Mouse (Mus musculus) left cerebral cortex, postnatal 14 days (tissue): Measurements from ENCODE around the gene Prkch. TPM values are rescaled to one million over a fixed set of nuclear protein-coding genes. Genes with fewer than 3 reads are reported as not detected.
"Not testable (repeated sequence)": the region's sequence is repeated elsewhere in the genome, so short reads cannot be mapped to it uniquely, and the experiment has no call there.

Source experiments
- DNase-seq, 2 experiments: peaks; one replicate each; pipeline ENCODE4 v3.0.0; 2021 to 2022; ENCODE audit warnings: low spot score in 2 of 2, mixed read lengths in 1 of 2
- intact Hi-C: fragments of 180-260 bp; cut with DNase I; formaldehyde crosslinking; loops from one replicate; pipeline ENCODE4 v1.15.1; 2025
- long read RNA-seq, 2 experiments: library from polyadenylated mRNA; stranded (forward); transcript quantifications; one replicate each; pipeline ENCODE4 v2.0.0; 2021
- total RNA-seq, 2 experiments: library from RNA; stranded (reverse); gene quantifications; 2 replicates each; pipeline ENCODE4 v1.2.3; 2021

Gene Prkch
- total RNA-seq, result 1 to 10 TPM; 4.2 to 4.5 TPM
- long read RNA-seq, experiment 1, transcript Prkch-201 (14 exons, 3,545 nt), result major isoform, 12 of 13 reads
- long read RNA-seq, experiment 1, partial matches to known transcripts, result 0 of 13 reads
- long read RNA-seq, experiment 1, other reads (novel, unspliced or antisense), result 1 of 13 reads
- long read RNA-seq, experiment 2, partial matches to known transcripts, result 0 of 1 reads
- long read RNA-seq, experiment 2, other reads (novel, unspliced or antisense), result 1 of 1 reads

DNA sequence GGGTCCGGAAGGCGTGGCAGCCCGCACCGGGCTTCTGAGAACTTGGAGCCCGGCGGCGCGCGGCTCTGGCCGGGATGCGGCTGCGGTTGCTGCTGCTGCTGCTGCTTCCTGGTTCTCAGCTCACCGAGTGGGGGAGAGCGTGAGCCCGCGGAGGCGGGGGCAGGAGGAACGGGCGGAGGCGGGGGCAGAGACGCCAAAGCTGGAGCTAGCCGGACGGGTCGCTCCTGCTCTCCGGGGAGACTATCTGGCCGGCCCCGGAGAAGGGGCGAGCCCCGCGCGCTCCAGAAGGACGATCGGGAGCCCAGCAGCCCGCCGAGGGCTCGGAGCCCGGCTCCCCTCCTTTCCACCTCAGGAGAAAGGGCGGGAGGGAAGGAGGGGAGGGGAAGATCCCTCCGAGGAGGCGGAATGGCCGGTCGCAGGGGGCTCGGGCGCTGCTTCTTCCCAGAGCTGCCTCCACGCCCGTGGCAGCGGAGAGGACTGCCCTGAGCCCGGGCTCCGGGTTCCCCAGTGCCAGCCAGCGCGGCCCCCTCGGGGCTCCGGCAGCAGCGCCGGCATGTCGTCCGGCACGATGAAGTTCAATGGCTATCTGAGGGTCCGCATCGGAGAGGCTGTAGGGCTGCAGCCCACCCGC lies at the start of gene Prkch:
Gene Prkch, plus strand, starts transcription at position 187 of the 631 bp plus-strand sequence.
- intact Hi-C loops, result loop anchor here (5.0 kb wide), 1 partner anchor 108 kb away; no protein-coding TSS in a partner anchor

DNA sequence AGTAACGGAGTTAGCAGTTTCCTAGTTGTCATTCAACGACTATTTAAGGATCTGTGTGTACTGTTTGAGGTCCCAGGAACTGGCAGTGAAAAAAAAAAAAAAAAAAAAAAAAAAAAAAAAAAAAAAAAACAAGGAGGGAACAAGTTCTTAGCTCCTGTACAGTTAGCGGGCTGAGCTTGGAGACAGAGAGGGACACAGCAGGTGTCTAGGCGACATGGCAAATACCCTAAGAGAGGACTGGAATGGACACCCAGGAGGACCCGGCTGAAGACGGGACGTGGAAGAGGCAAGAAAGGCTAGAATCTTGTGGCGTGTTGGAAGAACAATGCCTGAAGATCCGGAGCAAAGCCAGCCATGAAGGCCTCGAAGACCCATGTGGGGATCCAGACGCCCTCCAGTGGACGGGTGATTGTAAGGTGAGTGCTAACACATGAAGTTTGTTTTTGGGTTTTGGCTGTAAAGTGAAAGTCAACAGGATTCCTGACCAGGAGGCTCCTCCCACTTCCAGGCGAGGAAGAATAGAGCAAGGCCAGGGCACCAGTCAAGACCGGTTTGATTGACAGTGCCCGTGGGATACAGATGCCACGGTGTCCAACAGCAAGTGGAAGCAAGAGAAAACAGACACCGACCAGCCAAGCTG lies 47.0 kb upstream of the Prkch start:
- intact Hi-C loops, result no loop called here
- DNase-seq, result no peak

More for the DNA sequence above, at the start of gene Prkch:
- DNase-seq, result peak; percentile 27 to 64

DNA sequence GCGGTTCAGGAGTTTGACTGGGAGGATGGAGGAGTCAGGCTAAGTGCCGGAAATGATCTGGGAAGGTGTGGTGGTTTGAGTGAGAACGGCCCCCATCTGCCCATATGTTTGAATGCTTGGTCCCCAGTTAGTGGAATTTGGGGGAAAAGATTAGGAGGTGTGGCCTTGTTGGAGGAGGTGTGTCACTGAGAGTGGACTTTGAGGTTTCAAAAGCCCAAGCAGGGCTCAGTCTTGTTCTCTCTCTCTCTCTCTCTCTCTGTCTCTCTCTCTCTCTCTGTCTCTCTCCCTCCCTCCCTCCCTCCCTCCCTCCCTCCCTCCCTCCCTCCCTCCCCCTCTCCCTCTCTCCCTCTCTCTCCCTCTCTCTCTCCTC lies 46.5 kb upstream of the Prkch start:
- DNase-seq, intact Hi-C loops: not testable (repeated sequence)

DNA sequence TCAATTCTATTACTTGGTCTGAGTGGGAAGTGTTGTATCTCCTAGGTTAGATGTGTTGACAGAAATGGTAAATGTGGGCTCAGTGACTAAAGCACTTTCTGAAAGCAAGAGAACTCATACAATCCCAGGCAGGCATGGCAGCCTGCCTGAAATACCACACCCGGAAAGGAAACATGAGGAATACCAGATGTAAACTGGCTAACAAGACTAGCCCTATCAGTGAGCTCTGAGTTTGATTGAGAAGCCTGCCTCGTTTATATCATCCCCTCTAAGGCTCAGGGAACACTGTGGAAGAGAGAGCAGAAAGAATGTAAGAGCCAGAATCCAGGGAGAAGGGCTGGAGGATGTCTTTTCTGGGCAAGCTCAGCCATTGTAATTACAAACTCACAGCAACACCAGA lies 45.4 kb upstream of the Prkch start:
- DNase-seq, result no peak
- intact Hi-C loops, result no loop called here

DNA sequence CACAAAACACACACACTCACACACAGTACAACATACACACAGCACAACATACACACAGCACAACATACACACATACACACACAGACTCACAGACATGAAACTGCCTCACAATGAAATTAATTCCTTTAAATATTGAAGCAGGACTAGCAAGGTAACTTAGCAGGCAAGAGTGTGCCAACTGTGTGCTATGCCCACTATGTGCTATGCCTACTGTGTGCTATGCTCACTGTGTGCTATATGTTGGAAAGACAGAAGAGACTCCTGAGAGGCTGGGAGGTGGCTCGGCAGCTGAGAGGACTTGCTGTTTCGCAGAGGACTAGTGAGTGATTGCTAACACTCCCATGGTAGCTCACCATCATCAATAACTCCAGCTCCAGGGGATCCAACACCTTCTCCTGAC lies 44.2 kb upstream of the Prkch start:
- no peak for DNase-seq
- intact Hi-C loops, result no loop called here

DNA sequence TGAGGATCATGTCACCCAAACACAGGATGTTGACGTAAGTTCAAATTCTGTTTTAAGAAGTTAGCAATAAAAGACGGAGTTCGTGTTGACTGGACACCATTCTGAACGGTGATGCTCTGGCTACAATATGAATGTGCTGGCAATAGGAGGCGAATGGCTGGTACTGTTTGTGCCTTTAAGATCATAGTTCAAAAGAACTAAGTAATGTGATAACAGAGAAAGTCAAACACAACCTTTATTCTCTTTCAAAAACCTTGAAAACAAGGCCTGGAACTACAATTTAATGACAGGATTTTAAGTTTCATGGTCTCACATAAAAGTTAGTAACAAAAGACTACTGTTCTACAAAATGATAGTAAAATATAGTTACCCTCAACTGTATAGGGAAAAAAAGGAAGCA lies 41.4 kb upstream of the Prkch start:
- DNase-seq, result no peak

DNA sequence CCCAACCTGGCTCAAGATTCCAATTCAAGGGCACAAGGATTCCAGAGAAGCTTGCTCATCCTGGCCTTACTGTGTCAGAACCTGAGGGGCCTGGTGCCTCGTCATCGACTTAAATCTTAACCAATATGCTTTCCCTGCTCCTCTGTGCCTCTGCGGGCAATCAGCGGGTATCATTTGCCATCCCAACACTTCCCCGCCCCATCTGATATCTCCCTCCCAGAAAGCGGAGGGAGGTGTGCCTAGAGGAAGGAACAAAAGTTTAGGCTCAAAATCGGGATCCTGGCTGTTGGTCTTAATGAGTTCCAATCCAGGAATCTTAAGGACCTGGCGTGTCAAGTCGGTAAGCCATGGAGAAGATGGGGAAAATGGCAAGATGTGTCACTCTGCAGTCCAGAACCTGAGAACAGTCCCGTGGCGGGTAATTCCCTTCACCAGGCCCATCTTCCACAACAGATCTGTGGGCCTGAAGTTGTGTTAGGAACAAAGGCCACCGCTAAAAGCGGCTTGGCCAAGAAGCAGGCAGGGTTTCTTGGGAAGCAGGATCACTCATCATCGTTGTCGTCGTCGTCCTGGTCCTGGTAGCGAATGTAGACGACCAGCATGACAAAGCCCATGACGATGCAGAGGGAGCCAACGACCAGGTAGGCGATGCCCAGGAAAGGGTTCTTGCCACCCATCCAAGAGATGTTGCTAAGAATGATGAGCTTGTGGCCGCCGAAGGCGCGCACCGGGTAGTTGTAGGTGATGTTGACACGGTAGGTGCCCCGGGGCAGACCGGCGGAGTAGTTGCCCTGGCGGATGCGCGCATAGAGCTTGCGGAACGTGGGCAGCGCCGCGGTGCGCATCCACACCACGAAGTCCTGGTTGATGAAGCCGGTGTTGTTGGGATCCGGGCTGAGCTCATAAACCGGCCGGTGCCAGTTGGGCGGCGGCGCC lies 39.6 kb upstream of the Prkch start:
- intact Hi-C loops, result no loop called here
- no peak for DNase-seq

More for the DNA sequence above, 41.4 kb upstream of the Prkch start:
- intact Hi-C loops, result no loop called here

DNA sequence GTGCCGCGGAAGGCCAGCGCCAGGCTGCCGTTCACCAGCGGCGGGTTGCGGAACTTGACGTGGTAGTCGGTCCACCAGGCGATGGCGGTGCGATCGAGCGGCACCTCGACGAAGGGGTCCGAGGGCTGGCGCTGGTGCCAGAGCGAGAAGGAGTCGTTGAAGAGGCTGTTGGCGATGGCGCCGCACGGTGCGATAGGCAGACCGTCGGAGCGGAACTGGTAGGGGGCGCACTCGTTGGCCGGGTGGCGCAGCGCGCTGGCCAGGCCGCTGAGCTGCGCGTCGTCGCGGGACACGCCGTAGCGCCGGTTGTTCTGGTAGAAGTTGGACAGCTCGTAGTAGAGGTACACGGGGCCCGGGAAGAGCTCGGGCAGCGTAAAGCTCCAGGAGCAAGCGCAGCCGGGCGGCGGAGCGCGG lies 38.9 kb upstream of the Prkch start:
- intact Hi-C loops, result no loop called here
- no peak for DNase-seq

DNA sequence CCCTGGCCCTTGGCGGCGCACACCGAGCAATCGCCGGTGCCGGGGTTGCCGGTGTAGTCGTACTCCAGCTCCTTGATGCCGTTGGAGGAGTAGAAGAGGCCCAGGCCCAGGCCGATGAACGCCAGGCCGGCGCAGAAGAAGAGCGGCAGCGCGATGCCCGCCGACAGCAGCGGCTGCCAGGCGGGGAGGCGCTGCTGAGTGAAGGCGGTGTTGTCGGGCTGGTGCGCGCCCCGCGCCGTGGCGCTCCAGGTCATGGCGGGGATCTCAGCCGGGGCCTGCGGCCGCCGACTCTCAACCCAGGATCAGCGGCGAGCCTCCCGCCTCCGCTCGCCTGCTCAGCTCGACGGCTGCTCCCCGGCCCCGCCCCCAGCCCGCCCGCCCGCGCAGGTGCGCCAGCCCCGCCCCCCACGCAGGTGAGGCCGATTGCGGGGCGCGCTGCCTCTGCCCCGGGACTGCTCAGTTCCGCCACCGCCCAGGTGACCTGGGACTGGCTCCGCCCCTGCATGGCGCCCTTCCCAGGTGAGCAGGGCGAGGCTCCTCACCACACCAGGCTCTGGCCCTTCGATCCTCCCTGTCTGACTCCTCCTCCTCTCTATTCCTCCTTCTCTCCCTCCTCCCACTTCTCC lies 38.4 kb upstream of the Prkch start, which contains the start of gene Tmem30b:
Gene Tmem30b, minus strand, starts transcription at position 307 of the 626 bp plus-strand sequence.
- intact Hi-C loops, result no loop called here
- no peak for DNase-seq

DNA sequence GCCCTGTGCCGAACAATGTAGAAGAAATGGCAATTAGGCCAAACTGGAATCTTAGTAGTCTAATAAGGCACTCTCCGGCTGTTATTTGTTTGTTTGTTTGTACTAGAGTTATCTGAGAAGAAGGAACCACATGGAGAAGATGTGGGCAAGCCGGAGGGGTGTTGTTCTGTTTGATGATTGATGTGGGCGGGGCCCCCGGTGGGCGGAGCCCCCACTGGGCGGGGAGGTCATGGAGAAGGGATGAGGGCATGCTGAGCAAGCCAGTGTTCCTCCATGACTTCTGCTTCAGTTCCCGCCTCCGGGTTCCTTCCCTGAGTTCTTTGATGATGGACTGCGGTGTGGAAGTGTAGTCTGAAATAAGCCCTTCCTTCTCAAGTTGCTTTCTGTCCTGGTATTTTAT lies 37.0 kb upstream of the Prkch start:
- no peak for DNase-seq
- intact Hi-C loops, result no loop called here

DNA sequence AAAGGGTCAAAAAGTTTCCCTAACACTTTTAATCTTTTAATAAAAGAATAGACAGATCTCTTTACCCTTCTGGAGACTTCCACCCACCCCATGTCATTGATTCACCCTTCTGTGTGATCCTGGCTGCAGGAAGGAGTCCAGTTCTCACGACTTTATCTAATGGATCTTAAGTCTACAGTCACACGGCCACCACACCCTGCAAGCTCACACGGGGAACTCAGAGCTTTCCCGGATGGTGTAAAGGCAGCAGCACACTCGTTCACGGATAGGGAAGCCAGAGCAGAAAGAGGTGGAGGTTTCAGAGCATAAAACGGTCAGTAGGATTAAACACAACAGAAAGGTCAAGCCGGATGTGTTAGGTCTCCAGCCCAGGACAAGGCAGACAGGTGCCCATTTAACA lies 36.3 kb upstream of the Prkch start:
- intact Hi-C loops, result no loop called here
- no peak for DNase-seq

DNA sequence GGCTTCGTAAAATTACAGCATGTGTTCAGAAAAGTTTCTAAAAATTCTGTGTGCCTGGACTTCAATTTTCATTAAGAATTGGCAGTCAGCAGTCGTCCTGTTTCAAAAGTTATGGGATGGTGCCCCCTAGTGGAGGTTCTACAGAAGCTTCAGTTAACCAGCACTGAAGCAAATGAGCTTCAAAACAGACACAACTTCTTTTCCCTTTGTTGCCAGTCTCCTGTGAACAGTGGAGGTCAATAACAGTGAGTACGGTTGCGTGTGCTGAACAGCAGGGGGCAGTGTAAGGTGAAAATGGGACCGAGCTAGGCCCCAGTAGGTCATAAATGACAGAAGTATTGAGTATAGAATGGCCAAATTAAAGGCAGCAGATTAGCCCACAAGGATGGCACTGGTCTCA lies 30.4 kb upstream of the Prkch start:
- DNase-seq, result peak; percentile 55 to 81
- intact Hi-C loops, result loop anchor here (10.0 kb wide), 2 partner anchors 529 to 709 kb away; no protein-coding TSS in a partner anchor

DNA sequence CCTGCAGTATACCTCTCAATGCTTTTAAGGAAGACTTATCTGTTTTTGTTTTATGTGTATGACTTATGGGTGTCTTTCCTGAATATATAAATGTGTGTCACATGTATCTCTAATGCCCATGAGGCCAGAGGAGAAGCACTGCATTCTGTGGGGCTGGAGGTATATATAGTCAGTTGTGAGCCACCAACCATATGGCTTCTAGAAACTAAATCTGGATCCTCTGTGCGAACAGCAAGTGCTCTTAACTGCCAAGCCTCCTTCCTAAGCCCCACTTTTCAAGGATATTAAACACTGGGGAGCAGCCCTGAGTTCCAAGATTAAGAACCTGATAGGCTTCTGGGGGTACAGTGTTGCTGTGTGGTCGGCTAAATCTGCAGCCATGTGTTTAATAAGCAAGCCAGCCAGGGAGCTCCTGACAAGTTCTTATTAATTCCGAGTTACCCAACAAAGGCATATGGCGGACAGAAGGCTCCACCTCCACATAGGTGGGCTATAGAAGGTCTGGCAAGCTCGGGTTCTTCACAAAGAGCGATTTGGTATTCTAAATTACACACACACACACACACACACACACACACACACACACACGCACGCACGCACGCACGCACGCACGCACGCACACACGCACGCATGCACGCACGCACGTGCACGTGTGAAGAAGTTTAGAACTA lies 25.9 kb upstream of the Prkch start:
- intact Hi-C loops, result loop anchor here (10.0 kb wide), 2 partner anchors 534 to 714 kb away; no protein-coding TSS in a partner anchor
- DNase-seq, result peak; percentile 44 to 60

DNA sequence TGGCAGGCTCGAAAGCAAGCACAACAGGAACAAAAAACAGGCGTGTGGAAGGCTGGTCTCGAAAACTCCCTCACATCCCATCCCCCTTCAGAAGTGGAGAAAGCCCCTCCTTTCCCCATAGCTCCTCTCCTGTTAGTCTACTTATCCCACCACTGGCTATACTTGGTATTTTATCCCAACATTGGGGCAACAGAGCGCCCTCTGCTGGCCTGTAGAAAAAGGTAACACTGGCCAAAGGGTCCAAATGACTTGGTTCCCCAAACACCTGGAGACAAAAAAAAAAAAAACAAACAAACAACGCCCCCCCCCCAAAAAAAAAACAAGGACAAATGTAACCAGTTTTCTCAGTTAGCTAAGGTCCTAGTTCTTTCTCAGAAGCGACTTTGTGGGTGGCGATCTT lies 24.5 kb upstream of the Prkch start:
- DNase-seq, result no peak
- intact Hi-C loops, result loop anchor here (10.0 kb wide), 1 partner anchor 455 kb away; no protein-coding TSS in a partner anchor

DNA sequence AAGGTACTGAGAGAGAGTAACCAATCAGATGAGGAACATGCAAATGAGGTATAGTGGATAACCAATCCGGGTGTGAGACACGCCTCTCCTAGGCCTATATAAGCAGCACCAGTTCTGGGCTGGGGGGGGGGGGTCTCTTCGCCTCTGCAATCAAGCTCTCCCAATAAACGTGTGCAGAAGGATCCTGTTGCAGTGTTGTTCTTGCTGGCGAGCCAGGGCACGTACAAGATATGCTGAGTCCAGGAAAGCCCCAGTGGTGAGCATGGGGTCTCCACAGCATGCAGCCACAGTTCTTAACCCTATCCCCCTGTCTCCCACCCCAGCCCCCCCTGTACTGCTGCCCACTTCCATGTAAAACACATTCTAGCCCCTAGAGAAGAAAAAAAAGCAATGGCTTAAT lies 21.5 kb upstream of the Prkch start:
- not testable (repeated sequence) for DNase-seq
- intact Hi-C loops, result loop anchor here (10.0 kb wide), 1 partner anchor 452 kb away; no protein-coding TSS in a partner anchor

DNA sequence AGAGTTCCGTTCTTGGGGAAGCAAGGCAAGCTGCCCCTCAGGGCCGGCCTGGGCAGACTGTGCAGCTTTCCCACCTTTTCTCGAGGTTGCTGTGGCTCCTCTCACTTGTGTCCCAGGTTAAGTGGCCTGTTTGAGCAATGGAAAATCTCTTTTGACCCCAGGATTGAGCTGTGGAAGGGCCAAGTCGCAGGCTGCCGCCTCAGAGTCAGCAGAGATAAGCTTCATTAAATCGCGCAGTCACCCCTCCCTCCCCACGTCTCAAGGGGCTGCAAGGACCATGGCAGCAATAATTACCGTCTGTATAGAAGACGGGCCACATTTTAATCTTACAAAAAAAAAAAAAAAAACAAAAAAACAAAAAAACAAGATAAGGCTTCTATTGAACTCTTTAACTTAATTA lies 20.4 kb upstream of the Prkch start:
- DNase-seq, result no peak
- intact Hi-C loops, result loop anchor here (1.0 to 10.0 kb wide), 2 partner anchors 129 to 451 kb away; no protein-coding TSS in a partner anchor

DNA sequence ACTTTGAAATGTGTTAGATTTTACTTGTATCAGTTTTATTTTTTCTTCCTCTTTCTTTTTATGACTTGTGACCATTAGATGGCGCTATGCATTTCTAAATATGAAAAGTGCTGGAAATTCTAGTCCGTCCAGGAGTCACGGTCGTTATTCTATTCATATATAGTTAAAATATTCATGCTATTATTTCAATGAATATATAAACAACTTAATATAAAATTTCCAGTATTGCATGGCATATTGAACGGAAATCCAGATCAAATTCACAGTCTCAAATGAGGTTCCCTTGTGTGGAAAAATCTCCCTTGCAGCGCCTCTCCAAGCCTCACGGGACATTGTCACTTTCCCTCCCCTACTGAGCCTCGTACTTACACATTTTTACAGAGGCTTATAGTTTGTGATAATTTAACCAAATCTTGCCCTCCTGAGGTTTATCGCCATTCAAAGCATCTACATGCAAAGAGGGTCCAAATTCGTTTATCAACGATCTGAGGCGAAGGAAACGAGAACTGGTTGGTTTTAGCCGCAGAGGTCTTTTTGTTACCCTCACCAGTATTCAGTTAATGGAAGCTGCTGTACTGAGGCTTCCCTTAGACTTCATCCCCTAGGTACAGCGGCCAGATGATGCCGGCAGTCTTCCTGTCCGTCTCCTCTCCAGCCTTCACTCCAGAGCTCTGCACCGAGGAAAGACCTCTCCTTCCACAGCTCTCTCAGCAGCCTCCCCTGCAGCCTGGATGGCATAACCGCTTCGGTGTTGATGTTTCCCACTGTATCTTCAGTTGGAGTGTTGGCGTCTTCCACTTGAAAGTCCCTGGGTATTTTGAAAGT lies 19.6 kb upstream of the Prkch start:
- peak in 1 of 2 experiments; percentile 49 for DNase-seq
- intact Hi-C loops, result loop anchor here (1.0 to 10.0 kb wide), 2 partner anchors 128 to 450 kb away; no protein-coding TSS in a partner anchor
